Mouse (Mus musculus): Measurements from ENCODE around the gene Acox3. TPM values are rescaled to one million over a fixed set of nuclear protein-coding genes. Genes with fewer than 3 reads are reported as not detected.

Acox3 gene
- polyA plus RNA-seq, 1 experiment from 2014 or later: 13.1 TPM

DNA sequence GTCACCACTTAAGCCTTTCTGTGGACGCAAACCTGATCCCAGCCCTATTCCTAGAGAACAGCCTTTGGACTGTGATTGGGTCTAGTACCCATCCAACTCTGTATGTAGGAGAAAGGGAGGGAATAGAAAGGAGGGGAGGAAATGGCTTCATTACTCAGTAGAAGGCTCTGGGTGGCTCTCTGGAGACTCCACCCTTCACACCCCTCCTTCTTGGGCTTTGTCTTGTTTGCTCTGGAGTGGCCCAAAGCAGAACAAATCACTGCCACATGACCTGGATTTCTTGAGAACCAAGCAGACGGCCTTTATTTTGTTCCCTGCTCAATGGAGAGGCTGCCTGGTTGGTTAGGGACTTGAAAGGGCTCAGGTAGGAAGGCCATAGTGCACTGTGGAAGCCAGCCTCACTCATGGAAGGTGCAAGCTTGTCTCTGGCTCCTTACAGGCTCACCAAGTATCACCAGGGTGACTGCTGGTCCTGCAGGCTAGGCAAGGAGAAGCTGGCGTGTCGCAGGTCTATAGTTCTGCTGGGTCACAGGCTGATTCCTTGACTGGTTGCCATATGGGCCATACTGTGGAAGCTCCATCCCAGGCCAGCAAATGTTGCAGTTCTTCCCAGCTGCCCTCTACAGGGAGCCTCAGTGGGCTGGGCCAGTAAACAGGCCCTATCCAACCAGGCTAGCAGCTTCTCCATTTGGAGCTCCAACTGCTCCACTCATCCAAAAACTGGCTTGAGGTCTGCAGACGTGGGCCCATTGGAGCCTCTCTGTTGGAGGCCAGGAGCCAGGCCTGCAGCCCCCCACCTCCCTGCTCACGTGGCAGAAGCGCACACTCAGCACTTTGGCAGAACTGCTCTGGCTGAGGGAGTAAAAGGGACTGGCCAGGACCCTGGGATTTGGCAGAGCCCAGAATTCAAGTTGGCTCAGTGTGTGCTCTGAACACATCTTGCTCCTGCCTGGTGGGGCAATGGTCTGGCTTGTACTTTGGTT, 30.7 kb upstream of the Acox3 start:
- Histone ChIP-seq H3K36me3 (ENCODE audit: control insufficient read depth, insufficient read depth, low read length) (peaks cover 9% of the 10 kb centered on the region; the same call in 1 of the 2 replicates), H3K4me1 (ENCODE audit: control insufficient read depth, insufficient read depth, low read length) (no peaks in the 10 kb centered on the region), H3K27ac (ENCODE audit: low read depth, low read length) (no peak overlapping the region), H3K9me3 (ENCODE audit: control insufficient read depth, low read length) (no peaks in the 10 kb centered on the region), H3K27me3 (ENCODE audit: control insufficient read depth, insufficient read depth, low read length) (no peaks in the 10 kb centered on the region), H3K4me2 (replicated peaks; ENCODE audit: low read depth, low read length) (no peak overlapping the region), H3K4me3 (ENCODE audit: low read length) (no peak overlapping the region), H3K9ac (ENCODE audit: low read depth, low read length) (no peak overlapping the region)
- no peak for ATAC-seq (ENCODE audit: low FRiP score, low TSS enrichment)
- WGBS: 51% methylated on average over 7 of the region's 7 CpGs

DNA sequence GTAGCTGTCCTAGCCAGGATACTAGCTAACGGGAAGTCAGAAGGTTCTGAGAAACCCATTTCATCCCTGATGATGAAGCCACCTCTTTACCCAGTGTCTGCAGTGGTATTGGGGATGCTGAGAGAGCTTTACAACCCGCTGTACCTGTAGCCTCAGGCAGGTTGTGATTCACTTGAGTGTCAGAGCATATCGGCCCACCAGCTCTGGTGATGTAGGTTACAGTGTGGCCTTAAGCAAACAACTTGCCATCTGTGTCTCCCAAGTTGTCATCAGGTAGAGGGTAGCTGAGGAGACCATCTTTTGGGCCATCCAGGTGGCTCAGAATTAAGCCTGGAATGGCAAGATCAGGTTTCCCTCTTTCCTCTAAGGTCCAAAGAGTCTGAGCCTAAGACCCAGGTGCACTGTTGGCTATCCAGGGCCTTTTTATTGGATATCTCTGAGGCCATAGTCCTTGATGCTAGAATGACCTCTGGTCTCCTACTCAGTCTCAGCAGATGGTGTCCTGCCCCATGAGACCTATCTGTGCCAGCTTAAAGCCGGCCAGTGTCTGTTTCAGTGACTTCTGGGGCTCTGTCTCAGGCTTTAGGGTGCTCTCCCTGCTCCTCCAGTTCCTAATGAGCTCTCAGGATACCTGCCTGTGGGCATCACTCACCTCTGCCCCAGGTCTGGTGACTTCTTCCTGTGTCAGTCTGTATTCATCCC, 29.9 kb upstream of the Acox3 start:
- no peak overlapping the region for H3K9ac ChIP-seq (ENCODE audit: low read depth, low read length)

DNA sequence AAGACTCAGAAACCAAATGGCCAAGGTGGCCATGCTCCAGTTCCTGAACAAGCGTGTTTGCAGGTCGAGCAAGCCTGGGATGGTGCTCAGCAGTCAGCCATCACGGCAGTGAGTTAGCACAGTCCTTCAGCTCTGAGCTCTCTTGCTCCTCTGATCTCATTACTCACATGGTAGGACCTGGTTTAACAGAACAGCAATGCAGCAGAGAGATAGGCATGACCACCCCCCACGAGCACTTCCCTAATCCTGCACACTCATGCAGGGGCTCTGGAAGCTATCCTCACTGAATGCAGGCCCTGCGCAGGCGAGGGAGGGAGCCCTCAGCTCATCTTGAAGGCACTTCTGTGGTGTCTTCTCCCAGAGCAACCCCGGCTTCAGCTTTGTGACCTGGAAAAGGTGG, 26.4 kb upstream of the Acox3 start:
- Histone ChIP-seq H3K4me3 (ENCODE audit: low read length) (no peak overlapping the region), H3K4me1 (ENCODE audit: control insufficient read depth, insufficient read depth, low read length) (no peaks in the 10 kb centered on the region), H3K27me3 (ENCODE audit: control insufficient read depth, insufficient read depth, low read length) (no peaks in the 10 kb centered on the region), H3K36me3 (ENCODE audit: control insufficient read depth, insufficient read depth, low read length) (peaks cover 34% of the 10 kb centered on the region), H3K9ac (ENCODE audit: low read depth, low read length) (no peak overlapping the region), H3K27ac (ENCODE audit: low read depth, low read length) (no peak overlapping the region), H3K4me2 (replicated peaks; ENCODE audit: low read depth, low read length) (no peak overlapping the region), H3K9me3 (ENCODE audit: control insufficient read depth, low read length) (no peaks in the 10 kb centered on the region)
- ATAC-seq (ENCODE audit: low FRiP score, low TSS enrichment): no peak
- 93% methylated on average over 7 of the region's 7 CpGs for WGBS

More for the DNA sequence above, 29.9 kb upstream of the Acox3 start:
- H3K4me3 ChIP-seq (ENCODE audit: low read length): no peak overlapping the region
- 82% methylated on average over 4 of the region's 4 CpGs for WGBS
- no peaks in the 10 kb centered on the region for H3K27me3 ChIP-seq (ENCODE audit: control insufficient read depth, insufficient read depth, low read length)
- peaks cover 16% of the 10 kb centered on the region; the same call in 1 of the 2 replicates for H3K36me3 ChIP-seq (ENCODE audit: control insufficient read depth, insufficient read depth, low read length)
- no peak overlapping the region for H3K27ac ChIP-seq (ENCODE audit: low read depth, low read length)
- ATAC-seq (ENCODE audit: low FRiP score, low TSS enrichment): no peak
- no peak overlapping the region for H3K4me2 ChIP-seq (replicated peaks; ENCODE audit: low read depth, low read length)
- H3K9me3 ChIP-seq (ENCODE audit: control insufficient read depth, low read length): no peaks in the 10 kb centered on the region
- no peaks in the 10 kb centered on the region for H3K4me1 ChIP-seq (ENCODE audit: control insufficient read depth, insufficient read depth, low read length)

DNA sequence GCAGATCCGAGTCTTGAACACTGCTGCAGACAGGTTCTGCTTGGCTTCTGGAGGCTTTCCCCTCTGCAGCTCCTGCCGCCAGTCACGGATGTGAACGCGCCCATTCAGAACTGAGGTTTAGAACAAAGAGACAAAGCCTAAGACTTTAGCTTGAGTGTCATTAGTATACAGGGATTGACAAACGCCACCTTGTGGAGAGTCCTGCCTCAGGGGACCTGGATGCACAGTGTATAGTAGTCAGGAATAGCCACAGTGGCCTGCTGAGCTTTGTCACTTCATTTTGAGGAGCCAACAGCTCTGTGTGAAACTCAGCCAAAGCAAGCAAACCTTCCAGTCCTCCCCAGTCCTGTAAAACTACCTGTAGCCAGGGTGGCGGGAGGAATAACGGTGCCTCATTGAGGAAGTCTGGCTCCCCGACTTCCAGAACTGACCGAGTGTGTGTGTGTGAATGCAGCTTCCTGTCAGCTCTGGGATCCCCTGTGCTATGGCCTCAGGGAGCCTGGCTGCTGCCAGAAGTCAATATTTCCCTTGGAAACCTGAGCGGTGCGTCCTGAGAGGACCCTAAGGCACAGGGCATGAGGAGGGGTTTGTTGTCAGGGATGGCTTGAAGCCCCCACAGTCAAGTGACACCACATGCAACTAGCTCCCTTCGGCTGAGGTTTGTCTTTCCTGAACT, 24.8 kb upstream of the Acox3 start:
- no peak overlapping the region for H3K27ac ChIP-seq (ENCODE audit: low read depth, low read length)
- peaks cover 51% of the 10 kb centered on the region for H3K36me3 ChIP-seq (ENCODE audit: control insufficient read depth, insufficient read depth, low read length)
- no peak for ATAC-seq (ENCODE audit: low FRiP score, low TSS enrichment)

DNA sequence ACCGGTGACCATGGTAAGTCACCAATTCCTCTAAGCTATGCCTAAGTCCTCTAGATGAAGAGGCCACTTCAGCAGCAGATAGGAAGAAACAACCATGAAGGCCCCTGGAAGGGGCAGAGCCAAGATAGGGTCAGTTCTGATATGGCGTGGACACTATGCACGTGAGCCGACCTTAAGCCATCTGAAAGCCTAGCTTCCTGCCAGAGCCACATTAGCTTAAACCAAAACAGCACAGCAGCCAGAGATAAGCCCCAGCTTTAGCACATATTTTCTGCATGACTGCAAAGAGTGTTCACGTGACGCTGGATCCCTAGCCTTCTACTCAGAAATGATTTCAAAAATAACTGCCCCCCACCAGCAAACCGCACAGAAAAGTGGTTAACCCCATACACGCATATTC, 23.4 kb upstream of the Acox3 start:
- no peak overlapping the region for H3K4me2 ChIP-seq (replicated peaks; ENCODE audit: low read depth, low read length)
- no peak overlapping the region for H3K4me3 ChIP-seq (ENCODE audit: low read length)
- H3K27me3 ChIP-seq (ENCODE audit: control insufficient read depth, insufficient read depth, low read length): no peaks in the 10 kb centered on the region
- ATAC-seq (ENCODE audit: low FRiP score, low TSS enrichment): no peak
- no peak overlapping the region for H3K9ac ChIP-seq (ENCODE audit: low read depth, low read length)
- H3K36me3 ChIP-seq (ENCODE audit: control insufficient read depth, insufficient read depth, low read length): peaks cover 64% of the 10 kb centered on the region
- H3K27ac ChIP-seq (ENCODE audit: low read depth, low read length): no peak overlapping the region
- no peaks in the 10 kb centered on the region for H3K4me1 ChIP-seq (ENCODE audit: control insufficient read depth, insufficient read depth, low read length)
- no peaks in the 10 kb centered on the region for H3K9me3 ChIP-seq (ENCODE audit: control insufficient read depth, low read length)
- WGBS: 84% methylated on average over 8 of the region's 8 CpGs

More for the DNA sequence above, 24.8 kb upstream of the Acox3 start:
- Histone ChIP-seq H3K4me3 (ENCODE audit: low read length) (no peak overlapping the region), H3K9me3 (ENCODE audit: control insufficient read depth, low read length) (no peaks in the 10 kb centered on the region), H3K4me1 (ENCODE audit: control insufficient read depth, insufficient read depth, low read length) (no peaks in the 10 kb centered on the region), H3K4me2 (replicated peaks; ENCODE audit: low read depth, low read length) (no peak overlapping the region), H3K27me3 (ENCODE audit: control insufficient read depth, insufficient read depth, low read length) (no peaks in the 10 kb centered on the region), H3K9ac (ENCODE audit: low read depth, low read length) (no peak overlapping the region)
- WGBS: 79% methylated on average over 13 of the region's 13 CpGs

DNA sequence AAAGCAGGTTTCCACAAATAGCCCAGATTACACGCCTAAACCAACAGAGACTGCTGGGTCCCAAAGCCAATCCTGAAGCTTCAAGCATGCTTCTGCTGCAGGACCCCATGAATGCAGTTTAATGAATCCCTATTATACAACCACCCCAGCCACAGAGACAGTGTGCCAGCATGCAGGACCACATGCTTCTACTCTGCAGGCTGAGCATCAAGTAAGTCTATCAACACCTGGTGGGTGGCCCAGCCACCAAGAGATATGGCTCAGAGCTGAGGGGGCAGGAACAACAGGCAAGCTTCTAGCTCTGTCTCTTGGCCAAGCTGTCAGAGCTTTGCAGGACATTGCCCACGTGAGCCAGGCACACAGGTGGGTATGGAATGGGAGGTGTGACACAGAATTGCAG, 20.2 kb upstream of the Acox3 start:
- Histone ChIP-seq H3K4me1 (ENCODE audit: control insufficient read depth, insufficient read depth, low read length) (no peaks in the 10 kb centered on the region), H3K4me2 (replicated peaks; ENCODE audit: low read depth, low read length) (no peak overlapping the region), H3K36me3 (ENCODE audit: control insufficient read depth, insufficient read depth, low read length) (peaks cover 81% of the 10 kb centered on the region), H3K4me3 (ENCODE audit: low read length) (no peak overlapping the region), H3K9ac (ENCODE audit: low read depth, low read length) (no peak overlapping the region), H3K27ac (ENCODE audit: low read depth, low read length) (no peak overlapping the region), H3K27me3 (ENCODE audit: control insufficient read depth, insufficient read depth, low read length) (no peaks in the 10 kb centered on the region), H3K9me3 (ENCODE audit: control insufficient read depth, low read length) (no peaks in the 10 kb centered on the region)
- WGBS: 95% methylated on average over 2 of the region's 2 CpGs
- no peak for ATAC-seq (ENCODE audit: low FRiP score, low TSS enrichment)

DNA sequence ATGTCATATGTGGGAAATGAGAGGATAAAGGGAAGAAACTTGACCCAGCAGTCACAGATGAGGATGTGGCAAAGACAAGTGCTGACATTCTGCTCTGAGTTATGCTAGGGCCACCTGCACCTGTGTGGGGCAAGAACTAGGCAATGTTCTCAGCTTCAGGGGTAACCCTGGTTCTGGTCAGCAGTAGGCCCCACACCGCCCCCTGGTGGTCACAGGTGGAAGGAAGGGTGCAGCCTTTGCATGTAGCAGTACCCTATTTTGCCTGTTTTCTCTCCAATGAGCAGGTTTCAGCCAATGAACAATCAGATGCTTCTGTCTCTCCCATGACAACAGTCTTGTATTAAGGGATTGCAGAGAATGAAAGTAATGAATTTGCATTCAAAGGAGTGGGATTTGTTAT, 19.4 kb upstream of the Acox3 start:
- peaks cover 88% of the 10 kb centered on the region for H3K36me3 ChIP-seq (ENCODE audit: control insufficient read depth, insufficient read depth, low read length)
- no peak overlapping the region for H3K4me2 ChIP-seq (replicated peaks; ENCODE audit: low read depth, low read length)
- no peaks in the 10 kb centered on the region for H3K27me3 ChIP-seq (ENCODE audit: control insufficient read depth, insufficient read depth, low read length)
- 0% methylated on average over 1 of the region's 1 CpGs for WGBS
- H3K4me3 ChIP-seq (ENCODE audit: low read length): no peak overlapping the region
- H3K27ac ChIP-seq (ENCODE audit: low read depth, low read length): no peak overlapping the region
- H3K4me1 ChIP-seq (ENCODE audit: control insufficient read depth, insufficient read depth, low read length): no peaks in the 10 kb centered on the region
- no peak overlapping the region for H3K9ac ChIP-seq (ENCODE audit: low read depth, low read length)
- peak; percentile 46; the same call in 1 of the 2 replicates for ATAC-seq (ENCODE audit: low FRiP score, low TSS enrichment)
- no peaks in the 10 kb centered on the region for H3K9me3 ChIP-seq (ENCODE audit: control insufficient read depth, low read length)

DNA sequence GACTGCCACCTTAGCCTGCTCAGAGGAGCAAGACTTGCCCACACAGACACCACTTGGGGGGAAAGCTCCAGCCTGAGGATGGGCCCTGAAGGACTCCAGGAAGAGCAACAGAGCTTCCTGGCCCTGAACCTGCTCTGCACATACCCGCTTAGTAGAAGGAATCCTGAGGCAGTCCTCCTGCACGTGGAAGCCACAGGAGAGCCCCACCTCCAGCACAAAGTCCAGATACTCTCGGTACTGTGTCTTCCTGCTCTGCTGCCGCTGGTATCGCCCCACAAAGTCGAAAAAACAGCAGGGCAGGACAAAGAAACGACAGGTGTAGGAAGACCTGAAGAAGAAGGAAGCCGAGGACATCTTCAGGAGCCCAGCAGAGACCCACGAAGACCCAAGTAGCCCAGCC, 17.6 kb upstream of the Acox3 start:
- Histone ChIP-seq H3K27ac (ENCODE audit: low read depth, low read length) (no peak overlapping the region), H3K27me3 (ENCODE audit: control insufficient read depth, insufficient read depth, low read length) (no peaks in the 10 kb centered on the region), H3K36me3 (ENCODE audit: control insufficient read depth, insufficient read depth, low read length) (peaks cover 92% of the 10 kb centered on the region), H3K9ac (ENCODE audit: low read depth, low read length) (no peak overlapping the region), H3K4me1 (ENCODE audit: control insufficient read depth, insufficient read depth, low read length) (no peaks in the 10 kb centered on the region), H3K4me2 (replicated peaks; ENCODE audit: low read depth, low read length) (no peak overlapping the region), H3K4me3 (ENCODE audit: low read length) (no peak overlapping the region), H3K9me3 (ENCODE audit: control insufficient read depth, low read length) (no peaks in the 10 kb centered on the region)
- WGBS: 88% methylated on average over 9 of the region's 9 CpGs
- no peak for ATAC-seq (ENCODE audit: low FRiP score, low TSS enrichment)
